Mouse (Mus musculus) A20 (cell line): ENCODE results near the gene Jph4.

Experiments
- DNase-seq: peaks from one replicate; pipeline ENCODE4 v3.0.0-alpha.2; 2011; ENCODE audit warnings: low read depth, low spot score

Gene Jph4

DNA sequence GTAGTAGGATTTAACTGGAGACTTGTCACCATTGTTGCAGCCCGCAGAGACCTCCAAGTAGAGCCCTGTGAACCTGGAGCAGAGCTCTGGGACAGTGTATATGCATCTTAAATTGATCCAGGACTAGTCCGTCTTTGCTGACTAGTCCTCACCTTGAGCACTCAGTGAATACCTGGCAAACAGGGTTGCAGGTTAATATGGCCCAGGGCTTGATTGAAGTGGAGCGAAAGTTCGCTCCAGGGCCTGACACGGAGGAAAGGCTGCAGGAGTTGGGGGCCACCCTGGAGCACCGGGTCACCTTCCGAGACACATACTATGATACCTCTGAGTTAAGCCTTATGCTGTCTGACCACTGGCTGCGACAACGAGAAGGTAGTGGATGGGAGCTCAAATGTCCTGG, 21.5 kb downstream of the Jph4 start:
- DNase-seq, result no peak

DNA sequence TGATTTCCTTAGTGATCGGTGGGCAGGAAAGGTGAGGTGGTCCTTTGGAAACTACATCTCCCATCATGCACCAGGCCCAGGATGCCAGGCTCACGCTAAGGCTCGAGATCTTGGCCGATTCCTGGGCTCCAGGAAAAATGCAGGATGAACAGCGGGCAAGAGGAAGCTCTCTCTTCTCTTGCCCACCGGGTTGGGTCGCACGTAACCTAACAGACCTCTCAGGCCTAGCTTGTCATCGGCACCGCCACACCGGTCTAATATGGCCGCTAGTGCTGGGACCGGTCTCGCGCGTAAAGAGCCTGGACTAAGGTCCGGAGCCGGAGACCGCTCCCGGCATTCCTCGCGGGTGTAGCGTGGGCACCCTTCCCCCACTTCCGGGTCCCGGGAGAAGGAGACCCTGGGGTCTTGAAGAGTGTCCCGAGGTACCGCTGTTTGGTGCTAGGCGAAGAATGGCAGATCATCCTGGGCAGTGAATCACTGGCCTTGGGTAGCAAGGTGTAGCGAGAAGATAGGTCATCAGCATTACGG, 22.0 kb downstream of the Jph4 start, which contains the start of gene Thtpa:
Thtpa (plus strand) TSS at position 81 of the 528 bp plus-strand sequence.
- peak; percentile 93 for DNase-seq

DNA sequence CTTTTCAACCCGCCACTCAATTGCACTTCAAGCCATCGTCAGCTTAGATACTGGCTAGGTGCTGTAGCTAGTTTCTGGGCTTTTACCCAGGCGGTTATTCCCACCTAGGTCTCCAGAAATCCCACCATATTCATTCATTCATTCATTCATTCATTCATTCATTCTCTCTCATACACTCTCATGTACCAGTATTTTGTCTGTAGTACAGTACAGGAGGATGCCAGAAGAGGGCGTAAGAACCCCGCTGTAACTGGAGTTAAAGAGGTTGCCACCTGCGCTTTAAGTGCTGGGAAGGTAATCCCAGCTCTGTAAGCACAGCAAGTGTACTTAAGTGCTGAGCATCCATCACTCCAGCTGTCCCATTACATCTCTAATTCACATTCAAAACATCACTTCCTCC, 22.8 kb downstream of the Jph4 start:
- peak; percentile 82 for DNase-seq

DNA sequence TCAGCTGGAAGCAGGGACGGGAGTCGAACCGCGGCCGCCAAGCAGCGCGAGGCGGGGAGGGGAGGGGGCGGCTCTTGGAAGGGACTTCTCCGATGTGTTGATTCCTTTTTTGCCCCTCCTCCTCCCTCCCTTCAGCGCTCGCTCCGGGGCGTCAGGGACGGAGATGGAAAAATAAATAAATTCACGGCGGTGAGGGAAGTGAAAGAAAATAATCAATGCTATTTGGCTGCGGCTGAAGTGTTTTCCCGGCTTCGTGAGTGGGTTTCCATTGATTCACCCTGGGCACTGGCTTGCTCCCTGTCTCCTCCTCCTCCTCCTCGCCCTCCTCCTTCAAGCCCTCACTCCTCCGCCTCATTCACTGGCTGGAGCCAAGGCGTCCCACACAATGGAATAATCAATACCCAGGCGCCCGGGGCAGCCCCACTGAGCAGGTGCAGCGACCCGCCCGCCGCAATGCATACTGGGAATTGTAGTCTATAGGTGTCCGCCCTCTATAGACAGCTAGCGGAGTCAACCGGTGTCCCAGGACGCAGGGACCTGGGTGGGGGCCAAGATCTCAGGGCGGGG, 24.6 kb downstream of the Jph4 start, which contains the start of gene Zfhx2:
Zfhx2 (minus strand) TSS at position 314 of the 567 bp plus-strand sequence.
- peak; percentile 93 for DNase-seq

DNA sequence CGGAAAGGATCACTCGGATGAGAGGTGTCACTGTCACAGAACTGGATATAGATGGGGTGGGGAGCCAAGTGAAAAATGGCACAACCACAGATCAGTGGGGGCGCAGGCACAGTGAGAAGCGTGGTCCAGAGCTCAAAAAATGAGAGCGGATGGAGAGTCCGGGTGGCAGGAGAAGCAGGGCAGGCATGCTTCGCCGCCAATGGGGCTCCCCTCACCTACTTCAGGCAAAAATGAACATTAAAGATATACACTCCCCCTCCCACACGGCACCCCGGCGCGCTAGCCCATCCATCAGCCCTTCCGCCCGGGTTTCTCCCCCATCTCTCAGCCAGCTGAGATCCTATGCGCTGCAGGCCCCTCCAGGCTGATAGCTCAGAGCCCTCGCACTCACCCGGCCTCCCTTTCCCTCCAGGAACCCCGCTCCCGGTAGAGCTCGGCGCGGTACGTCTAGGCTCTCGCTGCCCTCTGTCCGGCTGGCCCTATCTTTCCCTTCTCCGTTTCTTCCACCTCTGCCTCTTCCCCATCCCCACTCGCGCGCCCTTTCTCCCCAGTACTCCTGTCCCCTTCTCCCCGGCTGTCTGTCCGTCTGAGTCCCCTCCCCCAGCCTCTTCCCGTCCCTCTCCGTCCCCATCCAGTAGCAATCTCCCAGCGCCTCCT, 25.4 kb downstream of the Jph4 start:
- DNase-seq, result no peak

DNA sequence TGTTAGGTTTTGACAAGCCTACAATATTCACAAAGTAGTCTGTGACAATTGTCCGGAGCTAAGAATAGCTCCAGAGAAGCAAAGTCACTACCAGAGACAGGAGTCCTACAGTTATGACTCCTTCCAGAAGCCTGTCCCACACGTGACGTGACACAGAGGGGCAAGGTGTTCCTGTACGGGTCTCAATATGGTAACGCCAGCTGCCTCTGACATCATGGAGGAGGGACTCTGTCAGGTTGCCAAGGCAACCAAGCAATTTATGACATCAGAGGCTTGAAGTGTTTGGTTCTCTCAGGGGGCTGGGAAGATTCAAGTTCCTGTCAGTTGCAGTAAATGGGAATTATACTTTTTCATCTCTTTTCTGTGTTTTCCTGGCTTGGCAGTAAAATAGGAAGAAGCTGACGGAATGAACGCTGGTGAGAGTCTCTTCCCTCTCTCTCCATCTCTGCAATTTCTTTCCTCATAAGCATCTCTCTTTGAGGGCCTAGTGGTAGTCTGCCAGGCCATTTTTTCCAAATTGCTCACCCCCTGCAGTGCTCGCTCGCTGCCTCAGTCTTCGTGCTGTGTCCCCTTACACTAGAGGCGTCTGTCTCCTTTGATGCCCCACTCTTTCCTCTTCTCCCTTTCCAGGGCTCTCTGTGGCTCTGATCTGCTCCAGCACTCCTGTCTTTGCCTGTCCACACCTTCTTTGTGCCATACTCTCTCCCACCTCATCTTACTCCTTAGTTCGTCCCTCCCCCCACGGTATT, 27.4 kb downstream of the Jph4 start:
- DNase-seq, result no peak

DNA sequence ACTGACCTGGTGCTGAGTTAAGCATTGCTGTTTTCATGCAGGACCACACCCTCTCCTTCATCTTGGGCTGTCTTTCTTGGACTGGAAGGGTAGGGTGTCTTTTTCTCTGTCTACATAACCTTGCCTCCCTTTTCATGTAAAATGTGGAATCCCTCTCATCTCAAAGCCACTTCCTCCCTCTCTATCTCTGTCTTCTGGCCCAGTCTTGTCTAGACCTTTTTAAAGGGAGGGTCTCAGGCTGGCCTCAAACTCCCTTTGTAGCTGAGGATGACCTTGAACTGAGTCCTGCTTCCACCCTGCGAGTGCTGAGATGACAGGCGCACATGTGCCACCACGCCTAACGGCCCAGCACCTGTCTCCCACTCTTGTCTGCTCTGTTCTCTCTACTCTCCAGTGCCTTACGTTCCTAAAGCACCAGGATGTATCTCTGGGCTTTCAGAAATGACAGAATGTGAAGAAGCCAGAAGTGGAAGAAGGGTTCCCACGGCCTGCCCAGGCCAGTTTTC, 30.7 kb downstream of the Jph4 start:
- no peak for DNase-seq

DNA sequence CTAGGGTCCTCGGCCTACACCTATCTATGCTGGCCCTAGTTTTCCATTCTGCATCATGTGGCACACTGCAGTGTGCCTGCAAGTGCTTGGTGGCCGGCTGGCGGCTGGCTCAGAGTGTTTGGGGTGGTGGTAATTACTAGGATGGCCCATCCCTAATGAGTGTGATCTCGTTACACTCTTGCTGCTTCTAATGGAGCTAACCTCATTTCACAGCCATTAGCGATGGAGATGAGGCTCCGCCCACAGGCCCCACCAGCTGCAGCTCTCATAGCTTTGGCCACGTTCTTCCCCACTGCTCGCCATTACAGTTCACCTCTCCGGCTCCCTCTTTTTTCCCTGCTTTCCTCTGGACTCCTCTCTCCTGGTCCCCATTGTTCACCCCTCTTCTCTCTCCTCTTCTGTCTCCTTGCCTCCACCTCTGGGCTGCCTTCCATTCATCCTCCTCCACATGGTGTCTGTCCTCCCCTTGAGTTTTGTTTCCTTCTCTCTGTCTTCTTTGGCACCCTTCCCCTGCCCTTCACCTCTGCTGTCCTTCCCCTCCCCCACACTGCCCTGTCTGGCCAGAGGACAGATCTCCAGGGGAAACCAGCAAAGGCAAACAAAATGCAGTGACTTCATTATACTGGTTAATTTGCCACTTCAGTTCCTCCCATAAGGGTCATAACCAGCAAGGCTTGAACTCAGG, 31.3 kb downstream of the Jph4 start:
- no peak for DNase-seq

DNA sequence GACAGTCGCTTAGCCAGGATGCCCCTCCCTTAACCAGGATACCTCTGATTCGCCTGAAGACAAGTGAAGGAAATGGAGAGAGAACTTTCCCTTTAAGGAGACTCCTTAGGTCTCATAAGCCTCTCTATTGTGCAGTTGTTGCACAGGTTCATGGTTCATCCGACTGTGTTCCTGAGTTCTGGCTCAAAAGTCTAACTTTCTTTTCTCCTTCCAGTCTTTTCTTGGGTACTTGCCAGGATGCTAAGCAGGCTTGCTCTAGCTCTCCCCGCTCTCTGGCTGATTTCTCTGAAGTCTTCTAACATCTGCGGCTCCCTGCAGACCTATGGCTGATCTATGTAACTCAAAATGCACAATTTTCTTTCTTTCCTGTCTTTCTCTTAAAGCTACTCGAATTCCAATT, 33.3 kb downstream of the Jph4 start:
- DNase-seq, result no peak

DNA sequence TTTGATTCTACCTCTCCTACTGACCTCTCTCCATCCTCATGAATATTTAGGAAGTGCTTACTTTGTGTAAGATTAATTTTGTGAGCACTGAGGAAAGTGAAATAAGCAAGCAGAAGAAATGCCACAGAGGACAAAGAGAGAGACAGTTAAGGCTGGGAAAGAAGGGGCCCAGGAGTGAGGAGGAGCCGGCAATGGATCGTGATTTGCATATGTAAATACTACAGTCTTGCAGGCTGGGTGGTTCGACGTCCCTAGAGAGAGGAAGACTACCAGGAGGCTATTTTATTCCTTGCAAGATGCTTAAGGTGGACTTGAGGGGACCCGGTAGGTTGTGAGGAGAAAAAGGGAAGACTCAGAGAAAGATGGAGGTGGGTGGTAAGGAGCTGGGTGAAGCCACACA, 35.6 kb downstream of the Jph4 start:
- DNase-seq, result no peak

DNA sequence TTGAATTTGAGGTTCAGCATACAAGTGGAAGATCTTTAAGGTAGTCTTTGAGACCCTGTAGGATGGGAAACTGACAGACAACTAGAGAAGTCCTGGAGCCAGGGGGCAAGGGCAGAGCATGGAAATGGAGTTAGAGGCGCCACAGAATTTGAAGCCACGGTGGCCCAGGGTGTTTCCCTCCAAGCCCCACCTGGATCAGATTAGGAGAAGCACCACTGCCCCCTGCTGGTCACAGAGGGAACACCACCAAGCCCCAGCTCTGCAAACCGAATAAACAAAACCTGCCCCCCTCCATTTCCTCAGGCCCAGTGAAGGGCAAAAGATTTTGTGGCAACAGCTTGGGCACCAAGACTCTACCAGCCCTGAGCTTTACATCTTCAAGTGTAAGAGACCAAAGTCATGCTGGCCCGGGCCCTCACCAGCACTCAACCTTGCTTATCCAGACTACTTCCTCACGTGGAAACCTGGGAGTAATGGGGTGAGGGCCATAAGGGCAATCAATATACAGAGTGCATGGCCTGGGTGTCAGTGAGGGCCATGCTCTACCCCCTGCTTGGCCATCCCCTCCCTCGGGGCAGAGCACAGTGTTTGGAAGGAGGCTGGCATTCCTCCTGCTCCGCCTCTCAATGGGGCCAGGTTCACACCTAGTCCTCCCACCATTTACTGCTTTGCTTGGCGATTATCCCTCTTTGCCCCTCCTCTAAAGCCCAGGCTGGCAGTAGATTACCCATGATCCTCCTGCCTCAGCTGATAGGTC, 37.3 kb downstream of the Jph4 start:
- DNase-seq, result peak; percentile 80

DNA sequence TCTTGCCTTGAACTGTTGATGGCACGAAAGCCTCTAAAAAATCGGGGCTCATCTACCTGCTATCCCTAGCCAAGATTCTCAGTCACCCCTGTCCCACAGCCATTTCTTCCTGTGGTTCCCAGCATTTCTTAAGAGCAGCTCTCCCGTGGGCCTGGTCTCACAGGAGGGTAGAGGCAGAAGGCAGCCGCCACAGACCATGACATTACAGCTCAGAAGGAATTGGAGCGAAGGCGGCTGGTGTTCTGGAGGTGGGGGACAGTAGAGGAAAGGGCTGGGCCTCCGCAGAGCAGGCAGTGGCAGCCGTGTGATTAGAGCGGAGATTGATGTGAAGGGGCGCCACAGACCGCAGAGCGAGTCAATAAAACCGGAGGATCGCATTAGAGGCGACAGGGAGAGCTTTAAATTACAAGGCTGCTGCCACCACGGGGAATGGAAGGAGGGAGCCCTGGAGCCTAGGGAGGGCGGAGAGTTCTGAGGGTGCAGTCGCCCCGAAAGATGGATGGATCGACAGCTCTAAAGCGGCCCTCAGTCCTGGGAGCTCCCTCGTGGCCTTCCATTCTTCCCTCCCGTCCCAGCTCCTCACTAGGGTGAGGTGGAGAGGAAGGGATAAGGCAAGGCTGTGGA, 38.3 kb downstream of the Jph4 start:
- no peak for DNase-seq

DNA sequence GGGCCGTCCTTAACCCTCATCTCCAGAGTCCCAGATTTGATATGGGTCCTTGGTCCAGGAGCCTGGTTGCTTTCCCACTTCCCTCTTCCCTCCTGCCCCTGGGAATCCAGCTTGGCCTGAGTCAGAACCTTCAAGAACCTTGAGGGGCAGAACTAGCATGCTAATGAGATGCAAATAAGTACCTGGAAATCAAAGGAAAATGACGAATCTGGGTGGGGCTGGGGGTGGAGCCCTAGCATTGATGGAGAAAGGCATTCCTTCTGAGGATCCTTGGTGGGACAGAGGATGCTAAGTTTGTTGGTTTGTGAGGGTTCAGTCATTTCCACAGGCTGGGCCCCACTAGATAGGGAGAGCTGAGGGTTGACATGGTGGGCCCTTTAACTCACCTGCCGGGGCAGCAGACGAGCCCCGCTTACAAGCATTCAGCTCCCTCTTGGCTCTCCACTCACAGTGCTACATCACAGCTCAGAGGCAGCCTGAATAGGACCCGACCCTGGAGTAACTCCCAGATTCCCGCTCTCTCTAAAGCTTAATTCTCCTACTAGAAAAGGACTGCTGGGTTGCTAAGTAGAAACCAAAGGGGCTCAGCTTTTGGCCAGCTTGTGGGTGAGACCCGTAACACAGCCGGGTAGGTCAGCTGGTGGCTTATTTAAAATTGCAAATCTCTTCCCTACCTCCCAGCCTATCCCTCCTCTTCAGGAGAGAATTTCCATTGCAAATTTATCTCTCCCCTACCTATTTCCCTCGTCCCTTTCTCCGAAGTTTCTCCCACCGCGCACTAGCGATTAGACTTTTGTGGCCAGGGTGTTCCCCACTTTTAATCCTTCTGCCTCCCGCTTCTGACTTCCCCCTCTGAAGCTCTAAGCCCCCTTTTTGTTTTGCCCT, 39.0 kb downstream of the Jph4 start:
- no peak for DNase-seq

DNA sequence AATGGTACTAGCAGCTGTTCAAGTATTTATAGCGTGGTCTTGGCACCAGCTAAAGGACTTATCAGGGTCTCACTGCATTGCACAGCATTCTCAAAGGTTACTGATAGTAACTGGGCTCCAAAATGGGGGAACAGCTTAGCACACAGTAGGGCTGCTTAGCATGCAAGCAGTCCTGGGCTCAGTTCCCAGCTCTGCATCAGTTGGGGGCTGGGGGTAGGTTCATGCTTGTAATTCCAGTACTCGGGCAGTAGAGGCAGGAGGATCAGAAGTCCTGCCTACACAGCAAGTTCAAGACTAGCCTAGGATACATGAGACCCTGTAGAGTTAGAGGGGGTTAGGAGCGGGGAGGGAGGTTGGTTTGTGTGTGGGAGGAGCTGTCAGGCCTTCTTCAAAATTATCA, 39.8 kb downstream of the Jph4 start:
- DNase-seq, result no peak

DNA sequence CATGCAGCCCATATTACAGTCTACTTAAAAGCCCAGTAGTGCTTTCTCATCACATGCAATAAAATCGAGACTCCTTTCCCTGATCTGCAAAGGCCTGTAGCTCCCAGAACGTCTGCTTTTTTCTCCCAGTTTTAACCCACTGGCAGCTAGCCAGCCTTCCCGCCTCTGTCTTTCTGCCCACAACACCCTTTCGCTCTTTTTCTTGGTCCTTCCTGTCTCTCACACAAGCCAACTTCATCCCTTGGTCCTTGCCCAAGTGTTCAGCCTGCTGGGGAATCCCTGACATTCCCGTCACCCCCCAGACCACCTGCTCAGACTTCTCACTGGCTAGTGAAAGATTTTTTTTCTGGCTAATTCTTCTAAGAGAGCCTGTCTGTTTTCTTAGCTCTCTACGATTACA, 40.5 kb downstream of the Jph4 start:
- DNase-seq, result no peak

DNA sequence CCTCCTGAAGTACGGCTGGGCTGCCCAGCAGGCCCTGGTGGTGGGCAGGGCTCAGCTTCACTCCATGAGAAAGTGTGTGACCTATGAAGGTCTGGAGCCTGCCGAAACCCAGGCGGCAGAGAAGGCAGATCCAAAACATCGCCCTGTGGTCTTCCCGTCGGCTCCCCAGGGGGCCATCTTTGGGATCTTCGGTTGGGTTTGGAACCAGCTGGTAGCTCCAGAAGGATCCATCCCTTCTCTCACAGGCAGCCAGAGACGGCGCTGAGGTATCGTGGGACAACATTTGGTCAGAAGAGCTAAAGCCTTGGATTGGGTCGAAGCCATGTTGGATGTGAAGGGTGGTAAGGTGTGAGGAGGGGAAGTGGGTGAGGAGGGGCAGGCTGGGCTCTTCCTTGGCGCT, 42.3 kb downstream of the Jph4 start:
- DNase-seq, result no peak

DNA sequence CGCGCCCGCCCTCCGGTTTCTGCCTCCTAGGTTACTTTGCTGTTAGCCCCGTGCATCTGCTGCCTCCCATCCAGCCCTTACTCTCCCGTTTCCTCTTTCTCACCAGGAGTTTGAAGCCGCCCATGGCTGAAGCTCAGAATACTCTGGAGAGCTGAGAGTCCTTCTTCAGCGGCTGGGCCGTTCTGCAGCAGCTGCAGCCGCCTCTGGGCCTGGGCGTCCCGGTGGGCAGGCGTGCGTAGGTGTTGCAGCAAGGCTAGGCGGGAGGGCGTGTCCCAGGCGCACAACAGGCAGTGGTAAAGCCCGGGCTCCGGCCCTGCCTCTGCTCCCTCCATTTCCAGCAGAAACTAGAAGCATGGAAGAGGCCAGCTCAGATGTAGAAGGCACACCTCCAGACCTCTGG, 45.0 kb downstream of the Jph4 start:
- no peak for DNase-seq

DNA sequence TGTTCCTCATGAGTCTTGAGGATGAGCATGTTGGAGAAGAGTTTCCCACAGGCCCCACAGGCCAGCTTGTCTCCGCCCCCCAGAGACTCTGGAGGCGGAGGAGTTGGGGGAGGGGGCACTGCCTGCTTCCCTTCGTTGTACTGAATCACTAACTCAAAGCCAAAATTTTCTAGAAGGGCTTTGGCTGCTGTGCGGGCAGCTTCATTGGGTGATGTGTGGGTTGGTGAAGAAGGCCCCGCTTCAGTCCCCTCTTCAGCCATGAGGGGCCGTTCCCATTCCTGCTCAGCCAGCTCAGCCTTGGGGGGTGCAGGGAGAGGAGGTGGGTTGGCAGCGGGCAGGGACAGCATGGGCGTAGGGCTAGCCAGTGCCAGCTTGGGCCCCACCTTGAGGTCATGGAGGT, 50.7 kb downstream of the Jph4 start:
- no peak for DNase-seq

DNA sequence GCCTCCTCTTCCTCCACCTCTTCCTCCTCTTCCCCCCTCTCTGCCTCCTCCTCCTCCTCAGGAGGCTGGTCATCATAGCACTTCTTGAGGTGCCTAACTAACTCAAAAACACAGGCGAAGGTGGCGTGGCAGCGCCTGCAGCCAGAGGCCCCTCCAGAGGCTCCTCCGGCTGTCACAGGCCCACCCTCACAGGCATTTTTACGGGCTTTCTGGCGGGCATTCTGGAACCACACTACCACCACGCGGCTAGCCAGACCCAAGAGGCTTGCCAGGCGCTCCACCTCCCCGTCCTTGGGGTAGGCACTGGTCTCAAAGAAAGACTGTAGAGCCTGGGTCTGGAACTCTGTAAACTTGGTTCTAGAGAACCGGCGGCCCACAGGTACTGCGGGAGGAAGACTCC, 51.3 kb downstream of the Jph4 start:
- DNase-seq, result no peak
